Mouse (Mus musculus) adrenal gland, postnatal 14 days (tissue): ENCODE measurements at regions not wholly inside any gene's neighbourhood (a gene's known extent, or its start where the extent isn't known, plus 50 kb on each side); places are given as distances from the start of the nearest gene placed in this dataset.
"Not testable (repeated sequence)": the region's sequence is repeated elsewhere in the genome, so short reads cannot be mapped to it uniquely, and the experiment has no call there.

ENCODE experiments used
- DNase-seq: peaks from one replicate; pipeline ENCODE4 v3.0.0; 2021; ENCODE audit warnings: mixed read lengths

GRCm38 (mm10) chr15:38410462-38410861 is 985.1 kb downstream of the 4930447A16Rik start:
- DNase-seq, result no peak

GRCm38 (mm10) chr15:38412481-38412880 is 987.1 kb downstream of the 4930447A16Rik start:
- no peak for DNase-seq

- no peak for DNase-seq
Observed at GRCm38 (mm10) chr15:38413329-38413728, 988.0 kb downstream of the 4930447A16Rik start.

GRCm38 (mm10) chr15:38414318-38415090 is 989.1 kb downstream of the 4930447A16Rik start:
- no peak for DNase-seq

- DNase-seq, result no peak
Observed at GRCm38 (mm10) chr15:38415091-38415486, 989.7 kb downstream of the 4930447A16Rik start.

- DNase-seq, result no peak
Observed at GRCm38 (mm10) chr15:38419621-38420020, 994.3 kb downstream of the 4930447A16Rik start.

GRCm38 (mm10) chr15:38420784-38421183 is 995.4 kb downstream of the 4930447A16Rik start:
- DNase-seq, result no peak

- DNase-seq, result peak; percentile 30
Observed at GRCm38 (mm10) chr15:38422741-38423140, 997.4 kb downstream of the 4930447A16Rik start.

- DNase-seq, result no peak
Observed at GRCm38 (mm10) chr15:38425506-38425905, 1000.2 kb downstream of the 4930447A16Rik start.

GRCm38 (mm10) chr15:38427966-38428365 is 1002.6 kb downstream of the 4930447A16Rik start:
- no peak for DNase-seq

GRCm38 (mm10) chr15:38431668-38432067 is 1006.3 kb downstream of the 4930447A16Rik start:
- DNase-seq, result peak; percentile 72

- DNase-seq, result no peak
Observed at GRCm38 (mm10) chr15:38433386-38433785, 1008.0 kb downstream of the 4930447A16Rik start.

- not testable (repeated sequence) for DNase-seq
Observed at GRCm38 (mm10) chr15:38434239-38434638, 1008.9 kb downstream of the 4930447A16Rik start.
